Mouse (Mus musculus) erythroid progenitor cell, adult 5-6 weeks (primary cell): Measurements from ENCODE around the gene Itgbl1. TPM values are rescaled to one million over a fixed set of nuclear protein-coding genes. Genes with fewer than 3 reads are reported as not detected.

Source experiments
- ATAC-seq: replicated peaks from 2 replicates; pipeline ENCODE4 v1.8.0; 2016; ENCODE audit warnings: moderate number of reproducible peaks, mild to moderate bottlenecking, moderate TSS enrichment, inconsistent platforms; ENCODE audit not compliant: poor library complexity, low FRiP score, severe bottlenecking
- total RNA-seq, 2 experiments: library from RNA; stranded (forward) in 1 of 2; stranded (reverse) in 1 of 2; fragments of 150-400 nt in 1 of 2; fragments of 186-747, 209-891 nt in 1 of 2; gene quantifications; 2 replicates each; pipeline versions ENCODE4 v1.2.3 to v1.2.4; 2015 to 2017; ENCODE audit warnings: low replicate concordance in 2 of 2

Gene Itgbl1
- total RNA-seq, 2 experiments from 2014 or later = not detected

DNA sequence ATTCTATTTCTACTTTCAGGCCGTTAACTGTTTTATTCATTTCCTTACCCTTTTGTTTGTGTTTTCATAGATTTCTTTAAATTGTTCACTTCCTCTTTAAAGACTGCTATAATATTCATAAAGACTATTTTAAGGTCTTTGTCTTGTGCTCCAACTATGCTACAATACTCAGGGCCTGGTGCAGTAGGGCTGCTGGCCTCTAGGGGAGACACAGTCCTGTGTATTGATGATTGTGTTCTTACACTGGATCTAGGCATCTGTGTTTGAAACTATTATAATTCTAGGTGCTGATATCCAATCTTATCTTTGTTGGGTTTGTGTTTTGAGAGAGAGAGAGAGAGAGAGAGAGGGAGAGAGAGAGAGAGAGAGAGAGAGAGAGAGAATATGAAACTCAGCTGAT lies 268.1 kb downstream of the Itgbl1 start:
- ATAC-seq = no peak

DNA sequence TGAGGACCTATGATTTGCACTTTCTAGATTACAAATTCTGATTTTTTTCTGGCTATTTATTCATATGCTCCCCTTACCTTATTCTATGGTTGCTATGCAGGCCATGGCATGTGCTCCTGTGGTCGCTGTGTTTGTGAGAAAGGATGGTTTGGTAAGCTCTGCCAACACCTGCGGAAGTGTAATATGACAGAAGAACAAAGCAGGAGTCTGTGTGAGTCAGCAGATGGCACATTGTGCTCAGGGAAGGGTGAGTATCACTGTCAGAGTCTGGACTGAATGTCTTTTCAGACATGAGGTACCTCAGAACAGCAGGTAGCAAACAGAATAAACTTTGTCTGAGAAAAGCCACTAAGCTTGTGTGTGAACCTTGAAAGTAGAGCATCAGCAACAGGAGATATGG lies 306.8 kb downstream of the Itgbl1 start:
- no peak for ATAC-seq

DNA sequence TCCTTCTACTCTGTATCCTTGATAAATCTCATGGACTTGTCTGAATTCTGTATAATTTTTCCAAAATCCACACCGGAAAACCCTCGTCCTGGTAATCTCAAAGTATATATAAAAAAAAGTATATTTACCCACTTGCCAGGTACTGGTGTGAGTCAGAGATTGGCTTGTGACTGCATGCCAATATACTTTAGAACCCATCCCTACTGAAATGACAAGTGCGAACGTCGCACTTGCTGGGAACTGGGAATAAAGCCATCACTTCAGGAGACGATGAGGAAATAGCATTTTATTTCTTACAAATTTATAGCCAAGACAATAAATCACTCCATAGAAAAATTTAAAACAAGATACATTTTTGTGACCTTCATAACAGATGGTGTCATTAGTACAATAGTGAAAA lies 308.2 kb downstream of the Itgbl1 start:
- ATAC-seq = no peak

DNA sequence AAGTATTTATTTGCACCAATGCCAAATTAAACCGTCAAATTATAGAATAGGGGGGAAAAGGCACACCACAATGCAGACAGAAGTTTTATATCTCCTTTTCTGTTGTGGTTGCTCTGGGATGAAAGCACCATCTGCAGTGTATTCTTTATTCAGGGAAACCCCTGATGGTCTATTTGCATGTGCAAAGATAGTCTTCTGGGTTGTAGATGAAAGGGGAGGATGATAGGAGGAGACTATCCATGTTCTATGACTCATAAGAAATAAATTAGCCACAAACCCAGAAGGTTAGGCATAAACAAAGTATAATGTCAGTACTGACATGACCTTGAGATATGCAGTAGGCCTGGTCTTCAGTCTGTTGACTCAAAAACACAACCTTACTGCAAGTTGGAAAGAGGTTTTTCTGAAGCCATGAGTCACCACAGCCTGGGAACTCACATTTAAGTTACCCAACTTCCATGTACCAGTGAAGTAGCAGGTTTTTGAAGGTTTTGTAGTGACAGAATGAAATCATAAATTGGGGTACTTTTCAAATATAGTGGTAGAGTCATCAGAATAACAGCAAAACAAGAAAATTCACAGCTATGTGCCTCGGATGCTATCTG lies 330.9 kb downstream of the Itgbl1 start:
- no peak for ATAC-seq

Other genes with a start within 250 kb of the Itgbl1 start
- not detected in 2 replicates for gene Nalcn, start 32.8 kb upstream of the Itgbl1 start, total RNA-seq (2015; ENCODE audit: low replicate concordance)
- gene Nalcn, start 32.8 kb upstream of the Itgbl1 start, total RNA-seq (2017; ENCODE audit: low replicate concordance) = 0.15 TPM in 1 of 2 replicates, not detected in the other